Mouse (Mus musculus) gastrocnemius, postnatal 10 days (tissue): ENCODE data around the gene Rtn4rl1. TPM values are rescaled to one million over a fixed set of nuclear protein-coding genes. Genes with fewer than 3 reads are reported as not detected.

Source experiments
- DNase-seq: peaks from one replicate; pipeline ENCODE4 v3.0.0; 2021; ENCODE audit warnings: mixed read lengths
- total RNA-seq, 2 experiments: library from RNA; stranded (reverse); gene quantifications; 2 replicates each; pipeline ENCODE4 v1.2.3; 2021

Rtn4rl1 gene
- total RNA-seq, 2 experiments from 2014 or later: 3.2 to 3.8 TPM

GRCm38 (mm10) chr11:75213372-75214080 lies 19.9 kb downstream of the Rtn4rl1 start:
- DNase-seq: peak; percentile 46

- DNase-seq: no peak
These were observed 20.7 kb downstream of the Rtn4rl1 start for GRCm38 (mm10) chr11:75214081-75214950.

- peak; percentile 38 for DNase-seq
These were observed 26.5 kb downstream of the Rtn4rl1 start for GRCm38 (mm10) chr11:75220115-75220514.

GRCm38 (mm10) chr11:75220517-75221145 lies 27.0 kb downstream of the Rtn4rl1 start:
- DNase-seq: no peak

GRCm38 (mm10) chr11:75224062-75224461 lies 30.5 kb downstream of the Rtn4rl1 start:
- DNase-seq: no peak

GRCm38 (mm10) chr11:75224835-75225234 lies 31.3 kb downstream of the Rtn4rl1 start:
- no peak for DNase-seq

- no peak for DNase-seq
These were observed 34.0 kb downstream of the Rtn4rl1 start for GRCm38 (mm10) chr11:75227632-75228031.

- no peak for DNase-seq
These were observed 35.7 kb downstream of the Rtn4rl1 start for GRCm38 (mm10) chr11:75229289-75229688.

- DNase-seq: no peak
These were observed 36.7 kb downstream of the Rtn4rl1 start for GRCm38 (mm10) chr11:75230272-75230760.

- peak; percentile 70 for DNase-seq
These were observed 38.2 kb downstream of the Rtn4rl1 start for GRCm38 (mm10) chr11:75231756-75232155.

- DNase-seq: no peak
These were observed 38.9 kb downstream of the Rtn4rl1 start for GRCm38 (mm10) chr11:75232434-75232833.

- no peak for DNase-seq
These were observed 41.2 kb downstream of the Rtn4rl1 start for GRCm38 (mm10) chr11:75234745-75235144.

GRCm38 (mm10) chr11:75240158-75240934 lies 46.8 kb downstream of the Rtn4rl1 start:
- no peak for DNase-seq

GRCm38 (mm10) chr11:75242710-75243255 lies 49.2 kb downstream of the Rtn4rl1 start:
- DNase-seq: no peak

GRCm38 (mm10) chr11:75244368-75245275 lies 51.0 kb downstream of the Rtn4rl1 start:
- no peak for DNase-seq

GRCm38 (mm10) chr11:75245372-75246330 lies 52.1 kb downstream of the Rtn4rl1 start:
- DNase-seq: no peak

GRCm38 (mm10) chr11:75246589-75246988 lies 53.0 kb downstream of the Rtn4rl1 start:
- no peak for DNase-seq

GRCm38 (mm10) chr11:75247137-75247730 lies 53.7 kb downstream of the Rtn4rl1 start:
- no peak for DNase-seq

GRCm38 (mm10) chr11:75249588-75249987 lies 56.0 kb downstream of the Rtn4rl1 start:
- DNase-seq: no peak
